20 mouse cellular contexts compared by ENCODE assay signal in the genomic region with DNA sequence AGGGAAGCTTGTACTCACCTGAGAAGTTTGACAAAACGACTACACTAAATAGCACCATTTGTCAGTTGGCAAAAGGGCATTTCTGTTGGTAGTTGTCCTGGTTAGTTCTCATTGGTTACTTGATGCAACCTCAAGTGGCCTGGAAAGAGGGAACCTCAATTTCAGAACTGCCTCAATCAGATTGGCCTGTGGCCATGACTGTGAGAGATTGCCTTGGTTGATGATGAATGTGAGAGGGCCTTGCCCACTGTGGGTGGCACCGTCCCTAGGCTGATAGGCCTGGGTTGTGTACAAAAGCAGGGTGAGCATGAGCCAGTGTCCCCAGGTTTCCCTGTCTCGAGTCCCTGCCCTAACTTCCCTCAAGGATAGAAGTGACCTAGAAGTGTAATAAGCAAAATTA.
"Had no signal": no experiment of that assay in that cellular context is flagged by ENCODE, and none has a peak within 500 bp of the region (broad histone marks: within the 10 kb centered on the region; RNA-seq: fewer than 3 reads in every experiment).

No protein-coding gene starts in this region.

- ATAC-seq: liver, postnatal 0 days; lung, postnatal 0 days had no signal

- H3K4me1 ChIP-seq: midbrain, embryonic 10.5 days; neural tube, embryonic 12.5 days; stomach, embryonic 15.5 days had no signal

- H3K27ac ChIP-seq: kidney, embryonic 15.5 days; left cerebral cortex, adult 2 months; liver, embryonic 14.5 days; macrophage; midbrain, embryonic 10.5 days; neural tube, embryonic 12.5 days; stomach, embryonic 15.5 days had no signal

- H3K4me3 ChIP-seq: kidney, embryonic 15.5 days; left cerebral cortex, adult 2 months; midbrain, embryonic 10.5 days; neural tube, embryonic 12.5 days; stomach, embryonic 15.5 days had no signal

- H3K27me3 ChIP-seq: kidney, embryonic 15.5 days; neural tube, embryonic 12.5 days; stomach, embryonic 15.5 days had no signal

- H3K9ac ChIP-seq: kidney, embryonic 15.5 days; liver, embryonic 14.5 days; liver, postnatal 0 days; lung, embryonic 14.5 days; neural tube, embryonic 12.5 days; stomach, embryonic 15.5 days had no signal

- H3K9me3 ChIP-seq: kidney, embryonic 15.5 days; megakaryocyte, embryonic 14.5 days; midbrain, embryonic 10.5 days; neural tube, embryonic 12.5 days; stomach, embryonic 15.5 days had no signal

- H3K36me3 ChIP-seq: stomach, embryonic 15.5 days had no signal

- H3K4me2 ChIP-seq: kidney, embryonic 15.5 days; lung, embryonic 14.5 days; neural tube, embryonic 12.5 days; stomach, embryonic 15.5 days had no signal

- DNase-seq: kidney, postnatal 10 days; kidney, postnatal 36 days; layer of hippocampus, postnatal 36 days; liver, postnatal 0 days; lung, embryonic 14.5 days; midbrain, embryonic 14.5 days; retina, postnatal 1 day; right cerebral cortex, postnatal 25 days; spleen, adult 18-20 months; thymus, adult 18-20 months; thymus, postnatal 36 days had no signal
